Mouse (Mus musculus) midbrain, embryonic 14.5 days (tissue): ENCODE data around the gene Cstf2t. TPM values are rescaled to one million over a fixed set of nuclear protein-coding genes. Genes with fewer than 3 reads are reported as not detected.

Source experiments
- ATAC-seq: fragments of 200-750 bp; cut with Nextera tagmentation; 2 replicates; pipeline ENCODE4 v1.8.0; 2017; ENCODE audit warnings: moderate number of reproducible peaks, moderate library complexity; ENCODE audit not compliant: low FRiP score, low TSS enrichment
- DNase-seq: peaks from one replicate; pipeline ENCODE4 v3.0.0-alpha.2; 2015
- H3K27ac ChIP-seq: fragments of 300-500 bp; sonication (generic); replicated peaks from 2 replicates; pipeline ENCODE4 v1.5.1; 2014; ENCODE audit warnings: mild to moderate bottlenecking, low read depth, low read length, moderate library complexity
- H3K27me3 ChIP-seq: fragments of 300-500 bp; sonication (generic); 2 replicates; pipeline ENCODE4 v1.6.1; 2014; ENCODE audit warnings: low read length, control low read depth, mixed read lengths; ENCODE audit not compliant: control insufficient read depth, insufficient read depth
- H3K36me3 ChIP-seq: fragments of 300-500 bp; sonication (generic); 2 replicates; pipeline ENCODE4 v1.6.1; 2014; ENCODE audit warnings: low read length, control low read depth; ENCODE audit not compliant: control insufficient read depth, insufficient read depth
- H3K4me1 ChIP-seq: fragments of 300-500 bp; sonication (generic); 2 replicates; pipeline ENCODE4 v1.6.1; 2014; ENCODE audit warnings: mild to moderate bottlenecking, antibody characterized with exemption, low read length, control low read depth; ENCODE audit not compliant: control insufficient read depth, insufficient read depth
- H3K4me2 ChIP-seq: fragments of 300-500 bp; sonication (generic); 2 replicates; pipeline ENCODE4 v1.6.1; 2014; ENCODE audit warnings: mild to moderate bottlenecking, low read length, moderate library complexity
- H3K4me3 ChIP-seq: fragments of 300-500 bp; sonication (generic); replicated peaks from 2 replicates; pipeline ENCODE4 v1.5.1; 2014; ENCODE audit warnings: low read depth, low read length
- H3K9ac ChIP-seq: fragments of 300-500 bp; sonication (generic); replicated peaks from 2 replicates; pipeline ENCODE4 v1.6.1; 2014; ENCODE audit warnings: mild to moderate bottlenecking, low read length, moderate library complexity
- H3K9me3 ChIP-seq: fragments of 300-500 bp; sonication (generic); 2 replicates; pipeline ENCODE4 v1.6.1; 2016; ENCODE audit warnings: low read length, control low read depth, mixed read lengths; ENCODE audit not compliant: control insufficient read depth
- WGBS: fragments of 180-500 bp; shearing (Covaris S2); extraction: QIAGEN DNeasy Blood & Tissue Kit; methylation state at CpG from one replicate; pipeline ENCODE4 v1.1.7; 2014; 5-methylcytosine and 5-hydroxymethylcytosine counted together
- polyA plus RNA-seq: library from polyadenylated mRNA; unstranded; fragments of >200 nt; fragmentation: Nextera tagmentation; extraction: Ambion mirVana; gene quantifications from 2 replicates; pipeline ENCODE4 v1.2.1, GENCODE M21; 2014

The Cstf2t gene
- polyA plus RNA-seq, 1 experiment from 2014 or later: 66.5 TPM

DNA sequence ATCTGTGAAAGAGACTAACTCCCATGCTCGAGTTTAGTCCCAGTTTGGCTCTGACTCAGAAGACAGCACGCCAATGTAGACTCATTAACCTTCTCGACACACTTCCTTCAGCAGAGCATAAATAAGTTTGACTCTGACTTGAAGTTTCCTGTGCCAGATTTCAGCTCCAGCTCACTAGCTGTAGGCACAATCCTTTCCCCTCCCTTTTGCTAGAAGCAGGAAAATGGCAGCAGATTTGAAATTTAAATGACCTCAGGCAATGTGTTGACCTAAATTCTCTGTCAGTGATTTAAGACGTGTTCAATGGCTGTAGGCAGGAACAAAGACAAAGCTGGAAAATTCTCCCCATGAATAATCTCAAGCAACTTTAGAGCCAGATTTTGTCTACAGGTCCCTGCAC, 32.1 kb downstream of the Cstf2t start:
- peak; percentile 50 for DNase-seq
- Histone ChIP-seq H3K4me1 (no peaks in the 10 kb centered on the region), H3K9ac (no peak overlapping the region), H3K36me3 (no peaks in the 10 kb centered on the region), H3K27ac (no peak overlapping the region), H3K4me3 (no peak overlapping the region), H3K27me3 (no peaks in the 10 kb centered on the region), H3K4me2 (no peak overlapping the region), H3K9me3 (no peaks in the 10 kb centered on the region)
- ATAC-seq: no peak; the same call in 1 of the 2 replicates
- 39% methylated on average over 4 of the region's 4 CpGs for WGBS

DNA sequence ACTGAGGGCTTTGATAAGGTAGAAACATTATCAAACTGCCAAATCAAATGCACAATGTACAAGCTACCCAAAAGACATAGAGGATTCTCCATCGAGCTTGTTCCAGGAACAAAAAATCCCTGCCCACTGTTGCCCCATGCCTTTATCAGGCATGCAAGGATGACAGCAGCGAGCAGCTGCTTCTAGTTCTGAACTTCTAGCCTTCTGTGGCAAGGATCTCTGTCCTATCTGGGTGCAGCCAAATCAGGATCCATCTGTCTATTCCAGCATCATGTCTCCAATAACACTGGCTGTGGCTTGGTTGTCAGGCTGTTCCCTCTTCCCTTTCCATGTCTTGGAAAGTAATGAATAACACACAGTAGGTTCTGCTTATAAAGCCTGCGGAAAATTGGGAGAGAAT, 42.0 kb downstream of the Cstf2t start:
- Histone ChIP-seq H3K4me1 (no peaks in the 10 kb centered on the region), H3K27ac (no peak overlapping the region), H3K9ac (no peak overlapping the region), H3K9me3 (no peaks in the 10 kb centered on the region), H3K27me3 (no peaks in the 10 kb centered on the region), H3K4me2 (no peak overlapping the region), H3K36me3 (no peaks in the 10 kb centered on the region), H3K4me3 (no peak overlapping the region)
- ATAC-seq: no peak
- 85% methylated on average over 3 of the region's 3 CpGs for WGBS
- DNase-seq: no peak

DNA sequence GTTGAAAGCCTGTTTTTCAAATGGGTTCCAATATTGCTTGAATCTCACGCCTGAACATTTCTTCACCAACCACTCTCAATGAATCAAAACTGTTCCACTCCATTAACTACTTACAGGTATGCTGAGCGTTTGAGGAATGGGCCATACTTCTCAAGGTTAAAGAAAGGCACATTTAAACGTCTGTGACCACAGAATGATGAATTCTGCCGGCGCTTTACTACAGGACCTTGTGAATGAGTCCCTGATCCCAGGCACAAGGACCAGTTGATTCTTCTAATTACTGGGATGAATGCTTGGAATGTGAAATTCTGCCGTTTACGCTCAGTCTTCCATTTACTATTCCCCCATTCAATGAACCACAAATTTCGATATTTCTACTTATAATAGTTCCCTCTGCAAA, 50.0 kb downstream of the Cstf2t start:
- Histone ChIP-seq H3K9ac (no peak overlapping the region), H3K4me3 (no peak overlapping the region), H3K36me3 (no peaks in the 10 kb centered on the region), H3K27me3 (no peaks in the 10 kb centered on the region), H3K9me3 (no peaks in the 10 kb centered on the region), H3K27ac (no peak overlapping the region), H3K4me1 (no peaks in the 10 kb centered on the region), H3K4me2 (no peak overlapping the region)
- DNase-seq (no peak), ATAC-seq (no peak)
- 85% methylated on average over 8 of the region's 8 CpGs for WGBS

DNA sequence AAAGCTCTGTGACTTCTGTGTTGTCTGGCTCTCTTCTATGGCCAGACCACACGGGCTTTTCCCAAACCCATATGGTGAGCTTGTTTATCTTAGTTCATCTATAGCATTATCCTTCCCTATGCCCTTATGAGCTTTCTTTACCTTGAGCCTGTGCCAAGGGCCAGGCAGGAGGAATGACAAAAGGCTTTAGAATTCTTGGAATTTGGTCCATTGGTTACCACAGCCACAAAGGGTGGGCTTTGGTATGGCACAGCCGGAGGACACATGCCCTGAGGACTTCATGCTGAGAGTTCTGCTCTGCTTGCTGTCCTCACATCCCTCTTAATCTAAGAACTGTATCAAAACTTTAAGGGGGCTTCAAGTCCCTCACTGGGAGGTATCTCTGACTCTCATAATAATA, 53.7 kb downstream of the Cstf2t start:
- Histone ChIP-seq H3K4me3 (no peak overlapping the region), H3K36me3 (no peaks in the 10 kb centered on the region), H3K4me1 (no peaks in the 10 kb centered on the region), H3K27ac (no peak overlapping the region), H3K9ac (no peak overlapping the region), H3K4me2 (no peak overlapping the region), H3K27me3 (no peaks in the 10 kb centered on the region), H3K9me3 (no peaks in the 10 kb centered on the region)
- DNase-seq (no peak), ATAC-seq (no peak)
- WGBS: 5% methylated on average over 2 of the region's 2 CpGs
